Mouse (Mus musculus): ENCODE measurements at regions not wholly inside any gene's neighbourhood (a gene's known extent, or its start where the extent isn't known, plus 50 kb on each side); places are given as distances from the start of the nearest gene placed in this dataset.
A peak's percentile ranks its signal among the peaks of the same experiment; 100 is the strongest.

- no peaks in the 10 kb centered on the region for H3K9me3 ChIP-seq (replicated peaks; ENCODE audit: control insufficient read depth, low read length)
- ATAC-seq (peak; percentile 84), DNase-seq (ENCODE audit: low spot score) (peak; percentile 89)
- H3K4me1 ChIP-seq (ENCODE audit: control insufficient read depth, insufficient read depth, low read length): peaks cover 28% of the 10 kb centered on the region
- peak overlapping the region; percentile 56 for H3K9ac ChIP-seq (ENCODE audit: low read length)
- peak overlapping the region; percentile 30 for H3K4me3 ChIP-seq (ENCODE audit: low read depth, low read length)
- H3K4me2 ChIP-seq (ENCODE audit: low read length): peak overlapping the region; percentile 67
- no peaks in the 10 kb centered on the region for H3K27me3 ChIP-seq (replicated peaks; ENCODE audit: control insufficient read depth, insufficient read depth, low read length)
- under 1% methylated on average over 13 of the region's 13 CpGs for WGBS
- H3K27ac ChIP-seq (ENCODE audit: low read depth, low read length): peak overlapping the region; percentile 80
- H3K36me3 ChIP-seq (ENCODE audit: control insufficient read depth, insufficient read depth, low read length): no peaks in the 10 kb centered on the region
These were observed 164.2 kb downstream of the Spry2 start for GRCm38 (mm10) chr14:105732221-105733012.

GRCm38 (mm10) chr14:105730786-105731185, 165.8 kb downstream of the Spry2 start:
- Histone ChIP-seq H3K27ac (ENCODE audit: low read depth, low read length) (no peak overlapping the region), H3K9me3 (replicated peaks; ENCODE audit: control insufficient read depth, low read length) (no peaks in the 10 kb centered on the region), H3K9ac (ENCODE audit: low read length) (no peak overlapping the region; the same call in 1 of the 2 replicates), H3K27me3 (replicated peaks; ENCODE audit: control insufficient read depth, insufficient read depth, low read length) (no peaks in the 10 kb centered on the region), H3K4me3 (ENCODE audit: low read depth, low read length) (no peak overlapping the region), H3K4me2 (ENCODE audit: low read length) (peak overlapping the region; percentile 67; the same call in 1 of the 2 replicates), H3K36me3 (ENCODE audit: control insufficient read depth, insufficient read depth, low read length) (no peaks in the 10 kb centered on the region), H3K4me1 (ENCODE audit: control insufficient read depth, insufficient read depth, low read length) (peaks cover 28% of the 10 kb centered on the region)
- DNase-seq (ENCODE audit: low spot score) (peak; percentile 74), ATAC-seq (peak; percentile 47; the same call in 1 of the 2 replicates)
- 9% methylated on average over 4 of the region's 4 CpGs for WGBS

- no peaks in the 10 kb centered on the region for H3K9me3 ChIP-seq (replicated peaks; ENCODE audit: control insufficient read depth, low read length)
- no peak overlapping the region for H3K9ac ChIP-seq (ENCODE audit: low read length)
- no peak overlapping the region for H3K4me3 ChIP-seq (ENCODE audit: low read depth, low read length)
- ATAC-seq (no peak), DNase-seq (ENCODE audit: low spot score) (no peak)
- WGBS: 84% methylated on average over 5 of the region's 5 CpGs
- H3K27ac ChIP-seq (ENCODE audit: low read depth, low read length): no peak overlapping the region
- H3K4me1 ChIP-seq (ENCODE audit: control insufficient read depth, insufficient read depth, low read length): peaks cover 28% of the 10 kb centered on the region
- H3K4me2 ChIP-seq (ENCODE audit: low read length): no peak overlapping the region
- no peaks in the 10 kb centered on the region for H3K27me3 ChIP-seq (replicated peaks; ENCODE audit: control insufficient read depth, insufficient read depth, low read length)
- H3K36me3 ChIP-seq (ENCODE audit: control insufficient read depth, insufficient read depth, low read length): no peaks in the 10 kb centered on the region
These were observed 167.8 kb downstream of the Spry2 start for GRCm38 (mm10) chr14:105728841-105729240.

DNA sequence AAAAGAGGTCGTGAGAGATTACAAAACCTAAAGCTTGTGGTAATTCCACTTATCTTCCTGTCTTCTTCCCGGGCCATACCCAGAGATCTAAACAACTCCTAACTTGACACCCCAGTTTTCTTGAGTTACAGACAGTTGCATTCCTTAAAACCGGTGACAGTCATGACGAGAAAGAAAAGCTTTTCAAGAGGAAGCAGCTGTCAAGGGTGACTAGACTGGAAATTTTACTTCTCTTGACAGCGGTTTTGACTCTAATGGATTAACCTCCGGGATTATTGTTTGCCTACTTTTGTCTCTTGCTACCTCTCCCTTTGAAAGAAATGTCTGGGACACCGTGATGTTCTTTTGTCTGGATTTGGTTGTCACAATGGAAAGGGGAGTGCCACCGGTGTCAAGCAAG, 170.9 kb downstream of the Spry2 start:
- Histone ChIP-seq H3K36me3 (ENCODE audit: control insufficient read depth, insufficient read depth, low read length) (no peaks in the 10 kb centered on the region), H3K4me2 (ENCODE audit: low read length) (no peak overlapping the region), H3K4me1 (ENCODE audit: control insufficient read depth, insufficient read depth, low read length) (peaks cover 2% of the 10 kb centered on the region), H3K4me3 (ENCODE audit: low read depth, low read length) (no peak overlapping the region), H3K27ac (ENCODE audit: low read depth, low read length) (no peak overlapping the region), H3K27me3 (replicated peaks; ENCODE audit: control insufficient read depth, insufficient read depth, low read length) (no peaks in the 10 kb centered on the region), H3K9me3 (replicated peaks; ENCODE audit: control insufficient read depth, low read length) (no peaks in the 10 kb centered on the region), H3K9ac (ENCODE audit: low read length) (no peak overlapping the region)
- 31% methylated on average over 8 of the region's 8 CpGs for WGBS
- ATAC-seq (no peak), DNase-seq (ENCODE audit: low spot score) (no peak)

- H3K4me3 ChIP-seq (ENCODE audit: low read depth, low read length): no peak overlapping the region
- ATAC-seq (no peak), DNase-seq (ENCODE audit: low spot score) (no peak)
- no peak overlapping the region for H3K9ac ChIP-seq (ENCODE audit: low read length)
- no peaks in the 10 kb centered on the region for H3K27me3 ChIP-seq (replicated peaks; ENCODE audit: control insufficient read depth, insufficient read depth, low read length)
- H3K27ac ChIP-seq (ENCODE audit: low read depth, low read length): no peak overlapping the region
- no peaks in the 10 kb centered on the region for H3K4me1 ChIP-seq (ENCODE audit: control insufficient read depth, insufficient read depth, low read length)
- 88% methylated on average over 2 of the region's 2 CpGs for WGBS
- H3K36me3 ChIP-seq (ENCODE audit: control insufficient read depth, insufficient read depth, low read length): no peaks in the 10 kb centered on the region
- no peaks in the 10 kb centered on the region for H3K9me3 ChIP-seq (replicated peaks; ENCODE audit: control insufficient read depth, low read length)
- H3K4me2 ChIP-seq (ENCODE audit: low read length): no peak overlapping the region
These were observed 173.7 kb downstream of the Spry2 start for GRCm38 (mm10) chr14:105722923-105723322.

DNA sequence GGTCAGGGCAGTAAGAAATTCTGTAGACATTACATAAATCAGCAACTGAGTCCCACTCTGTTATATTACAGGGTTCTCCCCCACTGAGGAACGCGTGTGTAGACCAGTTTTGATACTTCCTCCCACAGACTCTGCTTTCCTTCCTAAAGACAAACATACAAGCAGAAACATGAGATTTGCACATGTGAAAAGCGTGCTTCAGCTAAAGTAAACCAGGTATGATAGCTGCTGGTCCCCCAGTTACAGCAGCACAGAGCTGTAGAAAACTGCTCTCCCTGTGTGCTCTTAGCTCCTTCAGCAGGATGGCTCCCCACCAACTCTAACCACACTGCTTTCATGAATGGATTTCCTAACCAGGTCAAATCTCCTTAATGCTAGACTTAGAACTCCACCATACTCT, 175.0 kb downstream of the Spry2 start:
- Histone ChIP-seq H3K9ac (ENCODE audit: low read length) (no peak overlapping the region), H3K4me2 (ENCODE audit: low read length) (no peak overlapping the region), H3K4me1 (ENCODE audit: control insufficient read depth, insufficient read depth, low read length) (no peaks in the 10 kb centered on the region), H3K36me3 (ENCODE audit: control insufficient read depth, insufficient read depth, low read length) (no peaks in the 10 kb centered on the region), H3K27ac (ENCODE audit: low read depth, low read length) (no peak overlapping the region; the same call in 1 of the 2 replicates), H3K9me3 (replicated peaks; ENCODE audit: control insufficient read depth, low read length) (no peaks in the 10 kb centered on the region), H3K27me3 (replicated peaks; ENCODE audit: control insufficient read depth, insufficient read depth, low read length) (no peaks in the 10 kb centered on the region), H3K4me3 (ENCODE audit: low read depth, low read length) (no peak overlapping the region)
- no peak for DNase-seq (ENCODE audit: low spot score)
- ATAC-seq: no peak
- WGBS: 93% methylated on average over 3 of the region's 3 CpGs

GRCm38 (mm10) chr14:105720816-105721510, 175.7 kb downstream of the Spry2 start:
- ATAC-seq (peak; percentile 71; the same call in 1 of the 2 replicates), DNase-seq (ENCODE audit: low spot score) (peak; percentile 68)
- H3K9ac ChIP-seq (ENCODE audit: low read length): no peak overlapping the region
- no peaks in the 10 kb centered on the region for H3K4me1 ChIP-seq (ENCODE audit: control insufficient read depth, insufficient read depth, low read length)
- peak overlapping the region; percentile 61 for H3K27ac ChIP-seq (ENCODE audit: low read depth, low read length)
- no peaks in the 10 kb centered on the region for H3K9me3 ChIP-seq (replicated peaks; ENCODE audit: control insufficient read depth, low read length)
- no peaks in the 10 kb centered on the region for H3K27me3 ChIP-seq (replicated peaks; ENCODE audit: control insufficient read depth, insufficient read depth, low read length)
- 74% methylated on average over 6 of the region's 6 CpGs for WGBS
- H3K4me2 ChIP-seq (ENCODE audit: low read length): no peak overlapping the region
- H3K36me3 ChIP-seq (ENCODE audit: control insufficient read depth, insufficient read depth, low read length): no peaks in the 10 kb centered on the region
- no peak overlapping the region for H3K4me3 ChIP-seq (ENCODE audit: low read depth, low read length)

GRCm38 (mm10) chr14:105718676-105719441, 177.8 kb downstream of the Spry2 start:
- Histone ChIP-seq H3K9me3 (replicated peaks; ENCODE audit: control insufficient read depth, low read length) (no peaks in the 10 kb centered on the region), H3K4me3 (ENCODE audit: low read depth, low read length) (no peak overlapping the region), H3K9ac (ENCODE audit: low read length) (no peak overlapping the region), H3K4me1 (ENCODE audit: control insufficient read depth, insufficient read depth, low read length) (no peaks in the 10 kb centered on the region), H3K36me3 (ENCODE audit: control insufficient read depth, insufficient read depth, low read length) (no peaks in the 10 kb centered on the region), H3K4me2 (ENCODE audit: low read length) (no peak overlapping the region), H3K27ac (ENCODE audit: low read depth, low read length) (no peak overlapping the region), H3K27me3 (replicated peaks; ENCODE audit: control insufficient read depth, insufficient read depth, low read length) (no peaks in the 10 kb centered on the region)
- 79% methylated on average over 6 of the region's 6 CpGs for WGBS
- DNase-seq (ENCODE audit: low spot score) (peak; percentile 59), ATAC-seq (no peak)

All from forebrain, embryonic 14.5 days (tissue).